In genomic region chr11:65719960-65720359, GRCm38 (mm10) we compare ENCODE assay signal across 21 mouse cellular contexts.
"Had no signal": no experiment of that assay in that cellular context is flagged by ENCODE, and none has a peak within 500 bp of the region (broad histone marks: within the 10 kb centered on the region; RNA-seq: fewer than 3 reads in every experiment).

No protein-coding gene starts in this region.

- DNase-seq: lung, adult 18-20 months; lung, embryonic 14.5 days; lung, postnatal 10 days; lung, postnatal 4 days; midbrain, embryonic 14.5 days; retina, postnatal 1 day; right cerebral cortex, adult 18-20 months; right cerebral cortex, postnatal 25 days; right cerebral cortex, postnatal 4 days; spleen, adult 18-20 months; thymus, adult 2 months; thymus, postnatal 25 days; thymus, postnatal 4 days had no signal

- ATAC-seq: midbrain, embryonic 16.5 days had no signal

- H3K27ac ChIP-seq: midbrain, embryonic 10.5 days; midbrain, embryonic 12.5 days; neural tube, embryonic 13.5 days; neural tube, embryonic 15.5 days; stomach, embryonic 15.5 days; stomach, postnatal 0 days had no signal

- H3K4me3 ChIP-seq: midbrain, embryonic 10.5 days; midbrain, embryonic 12.5 days; myocyte; neural tube, embryonic 13.5 days; neural tube, embryonic 15.5 days; stomach, embryonic 15.5 days had no signal
